In the genomic region with DNA sequence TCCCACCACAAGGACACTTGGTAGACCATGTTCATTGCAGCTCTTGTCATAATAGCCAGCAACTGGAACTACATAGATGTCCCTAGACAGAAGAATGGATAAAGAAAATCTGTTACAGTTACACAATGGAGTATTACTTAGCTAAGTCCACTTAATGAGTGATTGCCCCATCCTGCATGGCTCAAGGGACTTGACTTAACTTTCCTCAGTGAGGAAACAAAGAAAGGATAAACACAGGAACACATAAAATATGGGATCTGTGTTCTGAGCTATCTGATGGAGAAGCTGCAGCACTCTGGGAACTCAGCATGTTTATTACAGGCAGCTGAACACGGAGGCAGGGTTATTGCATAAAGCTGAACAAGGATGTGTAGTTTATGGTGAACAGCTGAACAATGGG, we compare ENCODE assay signal across 39 mouse cellular contexts. TPM values are rescaled to one million over a fixed set of nuclear protein-coding genes. Genes with fewer than 3 reads are reported as not detected.
"Had no signal": no experiment of that assay in that cellular context is flagged by ENCODE, and none has a peak within 500 bp of the region (broad histone marks: within the 10 kb centered on the region; RNA-seq: fewer than 3 reads in every experiment).

No protein-coding gene starts in this region.

- H3K4me3 ChIP-seq: limb, embryonic 10.5 days; limb, embryonic 12.5 days; limb, embryonic 13.5 days; limb, embryonic 15.5 days; liver, embryonic 12.5 days; liver, embryonic 13.5 days; liver, embryonic 15.5 days; lung, embryonic 15.5 days; megakaryocyte, embryonic 14.5 days; midbrain, embryonic 10.5 days; midbrain, embryonic 12.5 days; midbrain, embryonic 13.5 days; midbrain, embryonic 15.5 days; myocyte; neural tube, embryonic 12.5 days had no signal

- H3K4me2 ChIP-seq: limb, embryonic 12.5 days; limb, embryonic 13.5 days; limb, embryonic 15.5 days; liver, embryonic 11.5 days; liver, embryonic 12.5 days; liver, embryonic 13.5 days; liver, embryonic 15.5 days; lung, embryonic 14.5 days; lung, embryonic 15.5 days; midbrain, embryonic 11.5 days; midbrain, embryonic 12.5 days; midbrain, embryonic 13.5 days; midbrain, embryonic 15.5 days; neural tube, embryonic 12.5 days had no signal

- H3K9ac ChIP-seq: limb, embryonic 12.5 days; limb, embryonic 13.5 days; limb, embryonic 15.5 days; liver, embryonic 12.5 days; liver, embryonic 13.5 days; liver, embryonic 14.5 days; liver, embryonic 15.5 days; liver, postnatal 0 days; lung, embryonic 14.5 days; lung, embryonic 15.5 days; midbrain, embryonic 12.5 days; midbrain, embryonic 13.5 days; midbrain, embryonic 15.5 days; neural tube, embryonic 12.5 days had no signal

- H3K4me1 ChIP-seq: limb, embryonic 10.5 days; limb, embryonic 12.5 days; limb, embryonic 13.5 days; limb, embryonic 15.5 days; liver, embryonic 12.5 days; liver, embryonic 13.5 days; liver, embryonic 15.5 days; lung, embryonic 15.5 days; midbrain, embryonic 12.5 days; midbrain, embryonic 13.5 days; midbrain, embryonic 15.5 days; neural tube, embryonic 12.5 days had no signal

- H3K36me3 ChIP-seq: limb, embryonic 10.5 days; limb, embryonic 12.5 days; limb, embryonic 13.5 days; limb, embryonic 15.5 days; liver, embryonic 12.5 days; liver, embryonic 13.5 days; liver, embryonic 15.5 days; lung, embryonic 15.5 days; midbrain, embryonic 10.5 days; midbrain, embryonic 12.5 days; midbrain, embryonic 13.5 days; midbrain, embryonic 15.5 days; neural tube, embryonic 12.5 days had no signal

- DNase-seq: left cerebral cortex, postnatal 4 days; liver; liver, embryonic 13.5 days; liver, postnatal 0 days; lung, adult 18-20 months; lung, adult 2 months; lung, embryonic 14.5 days; lung, postnatal 10 days; lung, postnatal 14 days; lung, postnatal 36 days; lung, postnatal 4 days; midbrain, embryonic 14.5 days had no signal

- H3K9me3 ChIP-seq: limb, embryonic 10.5 days; limb, embryonic 12.5 days; limb, embryonic 13.5 days; limb, embryonic 15.5 days; liver, embryonic 12.5 days; liver, embryonic 13.5 days; liver, embryonic 15.5 days; lung, embryonic 15.5 days; midbrain, embryonic 10.5 days; midbrain, embryonic 12.5 days; midbrain, embryonic 13.5 days; midbrain, embryonic 15.5 days; neural tube, embryonic 12.5 days had no signal

- ATAC-seq: liver, embryonic 12.5 days; liver, postnatal 0 days; lung, postnatal 0 days; midbrain, embryonic 13.5 days; midbrain, embryonic 15.5 days; midbrain, embryonic 16.5 days had no signal

- H3K27ac ChIP-seq: limb, embryonic 10.5 days; limb, embryonic 12.5 days; limb, embryonic 13.5 days; limb, embryonic 15.5 days; liver, embryonic 12.5 days; liver, embryonic 13.5 days; liver, embryonic 14.5 days; liver, embryonic 15.5 days; lung, embryonic 15.5 days; macrophage; midbrain, embryonic 10.5 days; midbrain, embryonic 12.5 days; midbrain, embryonic 13.5 days; midbrain, embryonic 15.5 days; neural tube, embryonic 12.5 days had no signal

- H3K27me3 ChIP-seq: limb, embryonic 12.5 days; limb, embryonic 13.5 days; limb, embryonic 15.5 days; liver, embryonic 12.5 days; liver, embryonic 13.5 days; liver, embryonic 15.5 days; lung, embryonic 15.5 days; midbrain, embryonic 12.5 days; midbrain, embryonic 13.5 days; midbrain, embryonic 15.5 days; neural tube, embryonic 12.5 days had no signal

RNA-seq across cellular contexts. Expression of a gene that starts 3.8 kb away (rescaled TPM):
- polyA plus RNA-seq: limb, embryonic 10.5 days; limb, embryonic 11.5 days; limb, embryonic 12.5 days; limb, embryonic 13.5 days; limb, embryonic 14.5 days; limb, embryonic 15.5 days; liver, adult 2 months; liver, embryonic 11.5 days; liver, embryonic 12.5 days; liver, embryonic 13.5 days; liver, embryonic 14.5 days; liver, embryonic 15.5 days; liver, embryonic 16.5 days; liver, postnatal 0 days; lung, adult 2 months; lung, embryonic 14.5 days; lung, embryonic 15.5 days; lung, embryonic 16.5 days; lung, postnatal 0 days; macrophage; midbrain, embryonic 10.5 days; midbrain, embryonic 11.5 days; midbrain, embryonic 12.5 days; midbrain, embryonic 13.5 days; midbrain, embryonic 14.5 days; midbrain, embryonic 15.5 days; midbrain, embryonic 16.5 days; midbrain, postnatal 0 days; myocyte; neural tube, embryonic 11.5 days; neural tube, embryonic 12.5 days had no signal

RNA-seq across cellular contexts. Expression of a gene that starts 21.2 kb away (rescaled TPM):
- polyA plus RNA-seq: limb, embryonic 10.5 days; limb, embryonic 11.5 days; limb, embryonic 12.5 days; limb, embryonic 13.5 days; limb, embryonic 15.5 days; liver, adult 2 months; liver, embryonic 11.5 days; liver, embryonic 12.5 days; liver, embryonic 13.5 days; liver, embryonic 15.5 days; liver, embryonic 16.5 days; liver, postnatal 0 days; lung, adult 2 months; lung, embryonic 14.5 days; lung, embryonic 15.5 days; lung, embryonic 16.5 days; macrophage; midbrain, embryonic 10.5 days; midbrain, embryonic 12.5 days; midbrain, embryonic 13.5 days; midbrain, embryonic 14.5 days; midbrain, embryonic 15.5 days; midbrain, embryonic 16.5 days; myocyte; neural tube, embryonic 11.5 days; neural tube, embryonic 12.5 days had no signal

RNA-seq across cellular contexts. Expression of a gene that starts 53.2 kb away (rescaled TPM):
- polyA plus RNA-seq: limb, embryonic 10.5 days; limb, embryonic 11.5 days; limb, embryonic 12.5 days; limb, embryonic 13.5 days; limb, embryonic 14.5 days; limb, embryonic 15.5 days; liver, adult 2 months; liver, embryonic 11.5 days; liver, embryonic 12.5 days; liver, embryonic 13.5 days; liver, embryonic 14.5 days; liver, embryonic 15.5 days; liver, embryonic 16.5 days; liver, postnatal 0 days; lung, adult 2 months; lung, embryonic 14.5 days; lung, embryonic 15.5 days; lung, embryonic 16.5 days; lung, postnatal 0 days; macrophage; midbrain, embryonic 10.5 days; midbrain, embryonic 11.5 days; midbrain, embryonic 12.5 days; midbrain, embryonic 13.5 days; midbrain, embryonic 14.5 days; midbrain, embryonic 15.5 days; midbrain, embryonic 16.5 days; midbrain, postnatal 0 days; myocyte; neural tube, embryonic 11.5 days; neural tube, embryonic 12.5 days had no signal
